Mouse (Mus musculus) thymus, postnatal 10 days (tissue): ENCODE measurements around the gene Gm29797.

Experiments used
- DNase-seq, 2 experiments: peaks; one replicate each; pipeline ENCODE4 v3.0.0; 2021; ENCODE audit warnings: low spot score in 2 of 2

Gene Gm29797

GRCm38 (mm10) chr2:181656734-181657133 lies at the start of gene Gm29797:
Gene Gm29797, plus strand, starts transcription at chr2:181657034.
- DNase-seq = no peak

- no peak for DNase-seq
Measured at GRCm38 (mm10) chr2:181618761-181619495, 37.9 kb upstream of the Gm29797 start.

GRCm38 (mm10) chr2:181623401-181623800 lies 33.4 kb upstream of the Gm29797 start:
- DNase-seq = peak in 1 of 2 experiments; percentile 10

GRCm38 (mm10) chr2:181628471-181628870 lies 28.4 kb upstream of the Gm29797 start:
- no peak for DNase-seq

GRCm38 (mm10) chr2:181632624-181633023 lies 24.2 kb upstream of the Gm29797 start:
- DNase-seq = no peak

GRCm38 (mm10) chr2:181635865-181636264 lies 21.0 kb upstream of the Gm29797 start:
- DNase-seq = no peak

- peak; percentile 18 to 54 for DNase-seq
Measured at GRCm38 (mm10) chr2:181644361-181644760, 12.5 kb upstream of the Gm29797 start.

GRCm38 (mm10) chr2:181645666-181646065 lies 11.2 kb upstream of the Gm29797 start:
- no peak for DNase-seq

- DNase-seq = no peak
Measured at GRCm38 (mm10) chr2:181646626-181647472, 10.0 kb upstream of the Gm29797 start.

- no peak for DNase-seq
Measured at GRCm38 (mm10) chr2:181648926-181649325, 7.9 kb upstream of the Gm29797 start.

- no peak for DNase-seq
Measured at GRCm38 (mm10) chr2:181653065-181653464, 3.8 kb upstream of the Gm29797 start.

GRCm38 (mm10) chr2:181653523-181653922 lies 3.3 kb upstream of the Gm29797 start:
- no peak for DNase-seq

- DNase-seq = no peak
Measured at GRCm38 (mm10) chr2:181657441-181657840, 607 bp downstream of the Gm29797 start.

- no peak for DNase-seq
Measured at GRCm38 (mm10) chr2:181658528-181658927, 1.7 kb downstream of the Gm29797 start.

GRCm38 (mm10) chr2:181658930-181659555 lies 2.2 kb downstream of the Gm29797 start:
- DNase-seq = peak; percentile 30 to 60

GRCm38 (mm10) chr2:181659609-181660055 lies 2.8 kb downstream of the Gm29797 start:
- DNase-seq = peak; percentile 51 to 71

- DNase-seq = no peak
Measured at GRCm38 (mm10) chr2:181662620-181663297, 5.9 kb downstream of the Gm29797 start.

- no peak for DNase-seq
Measured at GRCm38 (mm10) chr2:181663298-181663630, 6.4 kb downstream of the Gm29797 start.

GRCm38 (mm10) chr2:181670285-181670912 lies 13.6 kb downstream of the Gm29797 start:
- DNase-seq = no peak

GRCm38 (mm10) chr2:181670913-181671311 lies 14.1 kb downstream of the Gm29797 start:
- no peak for DNase-seq

- no peak for DNase-seq
Measured at GRCm38 (mm10) chr2:181671326-181671725, 14.5 kb downstream of the Gm29797 start, which contains the start of gene Sox18. Gene Sox18, minus strand, starts transcription at chr2:181671640.
